Mouse (Mus musculus) E14TG2a.4 (cell line): ENCODE results near the gene Fbxo27.

Experiments used
- H3K27me3 ChIP-seq: 2 replicates; pipeline ENCODE4 v1.6.1; 2014; ENCODE audit warnings: low read length, control low read depth; ENCODE audit not compliant: insufficient read depth
- H3K36me3 ChIP-seq: 2 replicates; pipeline ENCODE4 v1.6.1; 2014; ENCODE audit warnings: low read length, control low read depth; ENCODE audit not compliant: insufficient read depth
- H3K4me1 ChIP-seq: replicated peaks from 2 replicates; pipeline ENCODE4 v1.6.1; 2014; ENCODE audit warnings: low read depth, low read length, control low read depth
- H3K4me3 ChIP-seq: replicated peaks from 2 replicates; pipeline ENCODE4 v1.5.1; 2014; ENCODE audit warnings: mild to moderate bottlenecking, low read length
- H3K9me3 ChIP-seq: 2 replicates; pipeline ENCODE4 v1.6.1; 2014; ENCODE audit warnings: low read length, control low read depth
- CTCF ChIP-seq: conservative IDR thresholded peaks from 2 replicates; pipeline ENCODE4 v1.5.1; 2014; ENCODE audit warnings: low read length
- NANOG ChIP-seq: IDR thresholded peaks from 2 replicates; pipeline ENCODE4 v1.6.1; 2014; ENCODE audit warnings: borderline replicate concordance, low read length, mixed read lengths
- POU5F1 ChIP-seq: IDR thresholded peaks from 2 replicates; pipeline ENCODE4 v1.6.1; 2014; ENCODE audit warnings: low read length, borderline replicate concordance

Fbxo27 gene

DNA sequence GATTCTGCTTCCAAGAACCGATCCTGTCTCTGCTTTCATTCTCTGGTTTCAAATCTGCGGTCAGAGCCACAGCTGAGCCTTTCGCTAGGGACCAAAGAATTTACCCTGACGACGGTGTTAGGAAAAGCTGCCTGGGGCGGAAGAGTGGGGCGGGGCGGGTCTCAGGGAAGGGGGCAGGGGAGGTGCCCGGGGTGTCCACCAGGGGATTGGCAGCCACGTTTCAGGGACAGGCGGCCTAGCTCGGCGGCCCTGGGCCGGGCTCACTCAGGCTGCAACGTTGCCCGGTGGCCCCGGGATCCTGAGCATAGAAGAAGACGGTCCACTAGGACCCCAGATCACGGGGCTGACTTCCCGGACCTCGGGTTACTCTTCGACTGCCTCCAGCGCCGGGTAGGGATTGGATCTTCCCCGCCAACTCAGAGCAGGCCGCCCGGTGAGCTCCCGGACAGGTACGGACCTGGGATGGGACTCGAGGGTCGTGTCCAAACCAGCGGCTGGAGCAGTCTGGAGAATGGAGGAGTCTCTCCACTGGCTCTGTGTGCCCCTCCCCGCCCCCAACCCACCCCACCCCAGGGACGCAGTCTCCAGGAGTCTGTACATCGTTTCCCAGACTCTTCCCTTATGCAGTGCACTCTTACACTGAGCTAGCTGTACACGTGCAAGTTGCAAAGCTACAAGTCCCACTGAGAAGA is 24.1 kb downstream of the Fbxo27 start, which contains the start of gene Fbxo17:
TSS of gene Fbxo17 (plus strand) at position 215 of the 692 bp plus-strand sequence.
- H3K4me1 ChIP-seq, result peaks cover 62% of the 10 kb centered on the region
- peaks cover 15% of the 10 kb centered on the region for H3K27me3 ChIP-seq
- no peaks in the 10 kb centered on the region for H3K36me3 ChIP-seq
- H3K4me3 ChIP-seq, result peak within 1 kb of the TSS; percentile 75
- TF ChIP-seq CTCF, result no peak
- TF ChIP-seq NANOG, result no peak
- TF ChIP-seq POU5F1, result no peak
- no peaks in the 10 kb centered on the region for H3K9me3 ChIP-seq

DNA sequence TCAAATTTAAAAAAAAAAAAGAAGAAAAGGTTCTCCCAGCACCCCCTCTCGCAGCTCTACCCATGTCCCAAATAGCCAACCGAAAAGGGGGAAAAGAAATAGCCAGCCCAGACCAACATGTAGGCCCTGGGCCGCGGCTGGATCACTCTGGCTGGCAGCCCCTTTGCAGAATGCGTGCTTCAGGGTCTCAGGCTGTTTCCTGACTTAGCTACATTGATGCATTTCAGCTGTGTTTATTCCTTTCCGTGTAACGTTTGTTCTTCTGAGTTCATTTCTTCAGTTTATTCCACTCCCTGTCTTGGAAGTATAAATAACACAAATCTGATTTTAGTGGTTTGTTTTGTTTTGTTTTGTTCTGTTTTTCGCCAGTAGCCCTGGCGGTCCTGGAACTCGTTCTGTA is 25.1 kb downstream of the Fbxo27 start:
- H3K36me3 ChIP-seq, result no peaks in the 10 kb centered on the region
- peaks cover 15% of the 10 kb centered on the region for H3K27me3 ChIP-seq
- H3K4me3 ChIP-seq, result no peak overlapping the region
- no peak for TF ChIP-seq POU5F1
- TF ChIP-seq NANOG, result no peak
- TF ChIP-seq CTCF, result no peak
- H3K9me3 ChIP-seq, result no peaks in the 10 kb centered on the region
- peaks cover 62% of the 10 kb centered on the region for H3K4me1 ChIP-seq

- Histone ChIP-seq H3K4me3 (no peak overlapping the region), H3K9me3 (peaks cover 6% of the 10 kb centered on the region), H3K4me1 (peaks cover 50% of the 10 kb centered on the region), H3K27me3 (peaks cover 15% of the 10 kb centered on the region), H3K36me3 (no peaks in the 10 kb centered on the region)
- TF ChIP-seq CTCF (no peak), NANOG (no peak), POU5F1 (no peak)
Observed at GRCm38 (mm10) chr7:28719159-28719558, 26.5 kb downstream of the Fbxo27 start.

DNA sequence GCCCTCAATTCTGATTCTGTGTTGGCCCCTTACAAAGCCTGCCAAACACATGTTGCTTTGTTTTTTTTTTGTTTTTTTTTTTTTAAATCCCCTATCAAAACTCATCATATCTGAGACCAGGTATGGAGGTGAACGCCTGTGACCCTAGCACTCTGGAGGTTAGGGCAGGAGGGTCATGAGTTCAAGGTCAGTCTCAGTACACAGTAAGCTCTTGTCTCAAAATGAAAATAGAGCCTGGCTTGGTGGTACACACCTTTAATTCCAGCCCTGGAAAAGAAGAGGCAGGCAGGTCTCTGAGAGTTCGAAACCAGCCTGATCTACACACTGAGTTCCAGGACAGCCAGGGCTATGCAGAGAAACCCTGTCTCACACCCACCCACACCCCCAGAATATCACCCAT is 27.0 kb downstream of the Fbxo27 start:
- TF ChIP-seq POU5F1, result no peak
- peaks cover 15% of the 10 kb centered on the region for H3K27me3 ChIP-seq

GRCm38 (mm10) chr7:28720753-28721537 is 28.3 kb downstream of the Fbxo27 start:
- TF ChIP-seq NANOG, result no peak
- no peak for TF ChIP-seq POU5F1
- no peak for TF ChIP-seq CTCF

More for the DNA sequence above, 27.0 kb downstream of the Fbxo27 start:
- peaks cover 11% of the 10 kb centered on the region for H3K9me3 ChIP-seq
- H3K36me3 ChIP-seq, result peaks cover under 1% of the 10 kb centered on the region; the same call in 1 of the 2 replicates
- no peak overlapping the region for H3K4me3 ChIP-seq
- peaks cover 45% of the 10 kb centered on the region for H3K4me1 ChIP-seq

GRCm38 (mm10) chr7:28722079-28722478 is 29.4 kb downstream of the Fbxo27 start:
- H3K4me1 ChIP-seq, result peaks cover 29% of the 10 kb centered on the region
- 0 out of 2 replicates have a peak overlapping the region, but pooled peaks have one; percentile 32 for H3K4me3 ChIP-seq
- peaks cover 20% of the 10 kb centered on the region for H3K9me3 ChIP-seq
- peaks cover 4% of the 10 kb centered on the region; the same call in 1 of the 2 replicates for H3K36me3 ChIP-seq
- peaks cover 3% of the 10 kb centered on the region; the same call in 1 of the 2 replicates for H3K27me3 ChIP-seq
- TF ChIP-seq CTCF, result no peak
- no peak for TF ChIP-seq POU5F1
- TF ChIP-seq NANOG, result no peak

More at GRCm38 (mm10) chr7:28720753-28721537, 28.3 kb downstream of the Fbxo27 start:
- Histone ChIP-seq H3K4me3 (no peak overlapping the region), H3K27me3 (peaks cover 6% of the 10 kb centered on the region), H3K4me1 (peaks cover 35% of the 10 kb centered on the region), H3K9me3 (peaks cover 20% of the 10 kb centered on the region), H3K36me3 (peaks cover 4% of the 10 kb centered on the region; the same call in 1 of the 2 replicates)

- TF ChIP-seq POU5F1 (no peak), NANOG (no peak), CTCF (no peak)
- peaks cover 20% of the 10 kb centered on the region for H3K9me3 ChIP-seq
Observed at GRCm38 (mm10) chr7:28724613-28725012, 32.0 kb downstream of the Fbxo27 start.

GRCm38 (mm10) chr7:28726600-28726999 is 34.0 kb downstream of the Fbxo27 start:
- TF ChIP-seq POU5F1, result no peak
- TF ChIP-seq NANOG, result no peak
- TF ChIP-seq CTCF, result peak; percentile 87
- Histone ChIP-seq H3K36me3 (peaks cover 4% of the 10 kb centered on the region; the same call in 1 of the 2 replicates), H3K4me3 (no peak overlapping the region), H3K27me3 (no peaks in the 10 kb centered on the region), H3K4me1 (peaks cover 2% of the 10 kb centered on the region), H3K9me3 (peaks cover 24% of the 10 kb centered on the region)

More at GRCm38 (mm10) chr7:28724613-28725012, 32.0 kb downstream of the Fbxo27 start:
- Histone ChIP-seq H3K27me3 (no peaks in the 10 kb centered on the region), H3K4me3 (no peak overlapping the region), H3K36me3 (peaks cover 4% of the 10 kb centered on the region; the same call in 1 of the 2 replicates), H3K4me1 (peaks cover 13% of the 10 kb centered on the region)
